Mouse (Mus musculus): ENCODE data around the gene Ptch1. TPM values are rescaled to one million over a fixed set of nuclear protein-coding genes. Genes with fewer than 3 reads are reported as not detected.

Gene Ptch1
- total and polyA plus RNA-seq, 3 experiments, result 6.2 to 14.9 (median 7.4) TPM

- TF ChIP-seq ETS1 (conservative IDR thresholded peaks at IDR 0.05; ENCODE audit: low read depth, low read length), result peak; percentile 84
- no peak for TF ChIP-seq RAD21 (IDR thresholded peaks at IDR 0.05; ENCODE audit: low read depth, low read length)
- TF ChIP-seq SMC3 (IDR thresholded peaks at IDR 0.05; ENCODE audit: low read depth, low read length), result no peak
- no peak for TF ChIP-seq ZKSCAN1 (IDR thresholded peaks at IDR 0.05; ENCODE audit: borderline replicate concordance, low read depth, low read length)
- no peak for TF ChIP-seq CHD1 (IDR thresholded peaks at IDR 0.05; ENCODE audit: low read depth, low read length)
- TF ChIP-seq KAT2A (IDR thresholded peaks at IDR 0.05; ENCODE audit: insufficient replicate concordance, low read length), result no peak
- TF ChIP-seq MAZ (IDR thresholded peaks at IDR 0.05; ENCODE audit: low read depth, low read length), result no peak
- TF ChIP-seq ZC3H11A (IDR thresholded peaks at IDR 0.05; ENCODE audit: low read depth, low read length), result no peak
Measured at GRCm38 (mm10) chr13:63541510-63541909, 31.9 kb downstream of the Ptch1 start (continued).

GRCm38 (mm10) chr13:63540584-63540983 lies 32.8 kb downstream of the Ptch1 start:
- Histone ChIP-seq H3K27ac (ENCODE audit: insufficient read depth, low read depth) (no peak overlapping the region; the same call in 1 of the 2 replicates), H3K9me3 (replicated peaks; ENCODE audit: low read length) (no peaks in the 10 kb centered on the region), H3K36me3 (replicated peaks in 1 of 2; ENCODE audit: control insufficient read depth in 1 of 2, insufficient read depth in 1 of 2, low read length in 1 of 2) (peaks cover 61 to 97% of the 10 kb centered on the region in 2 experiments), H3K9ac (ENCODE audit: insufficient read depth, low read depth) (no peak overlapping the region), H3K4me3 (replicated peaks in 1 of 3; ENCODE audit: low read depth in 2 of 3, low read length in 2 of 3, poor library complexity in 1 of 3) (no peak overlapping the region), H3K4me1 (ENCODE audit: control insufficient read depth in 1 of 2, insufficient read depth in 2 of 2) (peaks cover 20 to 45% of the 10 kb centered on the region in 2 experiments), H3K79me2 (replicated peaks; ENCODE audit: control insufficient read depth, extremely low read depth, insufficient read depth, poor library complexity, severe bottlenecking) (no peaks in the 10 kb centered on the region; the same call in 1 of the 2 replicates), H3K27me3 (replicated peaks) (no peaks in the 10 kb centered on the region), H3K4me2 (ENCODE audit: insufficient read depth, low read depth, poor library complexity, severe bottlenecking) (no peak overlapping the region)
- DNase-seq (ENCODE audit: extremely low read depth), result no peak
- in situ Hi-C loops (cut with MboI; ENCODE audit: low pct_ligation_motif_present, low pct_unique_long_range_greater_than_20kb, low sequenced_read_pairs), result no loop called here
- dilution Hi-C loops (cut with MboI; ENCODE audit: extremely low pct_ligation_motif_present, extremely low pct_unique_long_range_greater_than_20kb, low sequenced_read_pairs), result no loop called here
- TF ChIP-seq MYC (IDR thresholded peaks at IDR 0.05; ENCODE audit: low read depth, low read length) (no peak), TCF12 (IDR thresholded peaks at IDR 0.05; ENCODE audit: low read depth, low read length) (no peak), MAX (IDR thresholded peaks at IDR 0.05; ENCODE audit: low read length) (no peak), IRF4 (IDR thresholded peaks at IDR 0.05; ENCODE audit: low read depth, low read length) (no peak), UBTF (IDR thresholded peaks at IDR 0.05; ENCODE audit: low read depth, low read length) (no peak), POLR2AphosphoS2 (IDR thresholded peaks at IDR 0.05; ENCODE audit: low read depth, low read length) (no peak), USF2 (conservative IDR thresholded peaks at IDR 0.05; ENCODE audit: low read depth, low read length) (no peak), ZMIZ1 (IDR thresholded peaks at IDR 0.05; ENCODE audit: low read depth, low read length) (no peak), MAFK (IDR thresholded peaks at IDR 0.05; ENCODE audit: insufficient replicate concordance, low read length) (no peak)

GRCm38 (mm10) chr13:63534981-63535380 lies 38.4 kb downstream of the Ptch1 start:
- TF ChIP-seq RCOR1 (conservative IDR thresholded peaks at IDR 0.05; ENCODE audit: low read depth, low read length), result no peak
- no peak for TF ChIP-seq GABPA (IDR thresholded peaks at IDR 0.05; ENCODE audit: insufficient replicate concordance, low read depth, low read length)
- no peak for TF ChIP-seq CHD2 (IDR thresholded peaks at IDR 0.05; ENCODE audit: low read length)
- no peak for TF ChIP-seq IRF4 (IDR thresholded peaks at IDR 0.05; ENCODE audit: low read depth, low read length)
- TF ChIP-seq PAX5 (IDR thresholded peaks at IDR 0.05; ENCODE audit: low read length), result no peak
- no peak for TF ChIP-seq EP300 (IDR thresholded peaks at IDR 0.05; ENCODE audit: low read length)
- no peak for TF ChIP-seq ZNF384 (IDR thresholded peaks at IDR 0.05; ENCODE audit: low read depth, low read length)
- Histone ChIP-seq H3K9me3 (replicated peaks; ENCODE audit: low read length) (no peaks in the 10 kb centered on the region), H3K27me3 (replicated peaks) (no peaks in the 10 kb centered on the region), H3K4me2 (ENCODE audit: insufficient read depth, low read depth, poor library complexity, severe bottlenecking) (no peak overlapping the region), H3K79me2 (replicated peaks; ENCODE audit: control insufficient read depth, extremely low read depth, insufficient read depth, poor library complexity, severe bottlenecking) (no peaks in the 10 kb centered on the region), H3K4me3 (replicated peaks in 1 of 3; ENCODE audit: low read depth in 2 of 3, low read length in 2 of 3, poor library complexity in 1 of 3) (no peak overlapping the region), H3K4me1 (ENCODE audit: control insufficient read depth in 1 of 2, insufficient read depth in 2 of 2) (peaks cover 0 to 8% of the 10 kb centered on the region in 2 experiments; a peak in 2 of 4 replicates), H3K36me3 (replicated peaks in 1 of 2; ENCODE audit: control insufficient read depth in 1 of 2, insufficient read depth in 1 of 2, low read length in 1 of 2) (peaks cover 78 to 98% of the 10 kb centered on the region in 2 experiments), H3K27ac (ENCODE audit: insufficient read depth, low read depth) (no peak overlapping the region), H3K9ac (ENCODE audit: insufficient read depth, low read depth) (no peak overlapping the region)
- DNase-seq (ENCODE audit: extremely low read depth), result no peak
- in situ Hi-C loops (cut with MboI; ENCODE audit: low pct_ligation_motif_present, low pct_unique_long_range_greater_than_20kb, low sequenced_read_pairs) (no loop called here), dilution Hi-C loops (cut with MboI; ENCODE audit: extremely low pct_ligation_motif_present, extremely low pct_unique_long_range_greater_than_20kb, low sequenced_read_pairs) (no loop called here)

Measured in CH12.LX (cell line).